Mouse (Mus musculus): ENCODE measurements around the gene Sf3a1.

DNA sequence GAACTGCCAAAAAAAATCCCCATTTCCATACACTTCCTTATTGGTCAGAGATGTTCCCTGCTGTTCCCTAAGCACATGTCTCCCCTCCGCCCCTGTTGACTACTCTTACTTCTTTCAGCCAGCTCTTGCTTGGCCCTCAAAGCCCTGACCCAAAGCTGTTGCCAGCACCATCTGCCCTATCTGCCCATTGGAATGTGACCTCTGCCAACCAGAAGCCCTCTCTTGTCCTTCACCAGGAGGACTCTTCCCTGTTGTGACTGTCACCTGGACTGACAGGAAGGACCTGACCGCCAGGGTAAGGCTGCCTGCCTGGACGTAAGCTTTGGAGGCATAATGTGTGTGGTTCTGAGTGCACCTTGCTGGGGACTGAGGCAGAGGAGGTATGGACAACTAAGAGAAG, 38.5 kb upstream of the Sf3a1 start:
- TF ChIP-seq CTCF (IDR thresholded peaks at IDR 0.05 in 2 of 3, conservative IDR thresholded peaks at IDR 0.05 in 1 of 3; ENCODE audit: control insufficient read depth in 1 of 3, insufficient read depth in 1 of 3, low read depth in 2 of 3, low read length in 3 of 3, poor library complexity in 1 of 3, severe bottlenecking in 1 of 3) (no peak), TBP (IDR thresholded peaks at IDR 0.05; ENCODE audit: low read depth, low read length) (no peak), EP300 (IDR thresholded peaks at IDR 0.05; ENCODE audit: low read depth in 1 of 2, low read length in 2 of 2) (no peak), MAZ (IDR thresholded peaks at IDR 0.05; ENCODE audit: low read depth, low read length) (no peak), SIN3A (IDR thresholded peaks at IDR 0.05; ENCODE audit: low read length) (no peak), KAT2A (conservative IDR thresholded peaks at IDR 0.05; ENCODE audit: low read depth, low read length) (no peak), JUND (IDR thresholded peaks at IDR 0.05; ENCODE audit: low read depth, low read length) (no peak), ETS1 (IDR thresholded peaks at IDR 0.05; ENCODE audit: low read depth, low read length) (no peak), MAFK (IDR thresholded peaks at IDR 0.05; ENCODE audit: borderline replicate concordance, low read depth, low read length) (no peak), MAX (IDR thresholded peaks at IDR 0.05; ENCODE audit: low read length) (no peak), E2F4 (IDR thresholded peaks at IDR 0.05; ENCODE audit: borderline replicate concordance, low read depth, low read length) (no peak), CHD2 (IDR thresholded peaks at IDR 0.05; ENCODE audit: low read length) (no peak)
